Mouse (Mus musculus) embryo, embryonic 10 days (tissue): ENCODE results near the gene Sympk.
A peak's percentile ranks its signal among the peaks of the same experiment; 100 is the strongest.

Source experiments
- DNase-seq: peaks from one replicate; pipeline ENCODE4 v3.0.0-alpha.2; 2015; ENCODE audit warnings: low spot score

Gene Sympk

DNA sequence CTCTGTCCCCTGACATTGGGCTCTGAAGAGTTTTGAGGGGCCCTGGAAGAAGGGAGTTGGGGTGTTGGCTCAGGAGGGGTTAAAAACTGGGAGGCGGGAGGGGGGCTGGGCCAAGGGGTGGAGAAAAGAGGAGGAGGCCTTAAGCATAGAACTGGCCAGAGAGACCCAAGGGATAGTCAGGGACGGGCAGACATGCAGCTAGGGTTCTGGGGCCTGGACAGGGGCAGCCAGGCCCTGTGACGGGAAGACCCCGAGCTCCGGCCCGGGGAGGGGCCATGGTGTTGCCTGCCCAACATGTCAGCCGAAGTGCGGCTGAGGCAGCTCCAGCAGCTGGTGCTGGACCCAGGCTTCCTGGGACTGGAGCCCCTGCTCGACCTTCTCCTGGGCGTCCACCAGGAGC lies 59.5 kb downstream of the Sympk start, which contains the start of gene Dmpk:
TSS of gene Dmpk (plus strand) at position 149 of the 400 bp plus-strand sequence.
- no peak for DNase-seq

DNA sequence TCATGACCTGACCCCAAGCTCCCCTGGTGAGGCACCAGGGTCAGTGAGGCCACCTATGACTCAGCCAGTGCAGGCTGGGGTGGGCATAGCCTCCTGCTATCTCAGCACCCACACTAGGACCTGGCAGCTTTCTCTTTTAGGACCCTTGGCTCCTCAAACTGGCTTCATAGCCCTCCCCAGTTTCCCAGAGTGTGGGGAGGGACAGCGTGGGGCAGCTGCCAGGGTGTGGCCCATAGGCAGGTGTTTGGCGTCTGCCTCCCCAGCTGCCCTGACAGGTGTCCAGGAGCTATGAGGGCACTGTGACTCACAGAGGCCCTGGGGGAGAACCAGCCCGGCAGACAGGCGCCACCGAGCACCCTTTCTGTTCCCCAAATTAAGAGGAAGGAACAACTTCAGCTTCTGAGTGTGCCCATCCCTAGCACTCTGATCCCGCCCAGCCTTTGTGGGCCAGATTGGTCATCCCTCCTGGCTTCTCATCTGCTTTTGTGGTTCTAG lies 60.1 kb downstream of the Sympk start:
- no peak for DNase-seq

DNA sequence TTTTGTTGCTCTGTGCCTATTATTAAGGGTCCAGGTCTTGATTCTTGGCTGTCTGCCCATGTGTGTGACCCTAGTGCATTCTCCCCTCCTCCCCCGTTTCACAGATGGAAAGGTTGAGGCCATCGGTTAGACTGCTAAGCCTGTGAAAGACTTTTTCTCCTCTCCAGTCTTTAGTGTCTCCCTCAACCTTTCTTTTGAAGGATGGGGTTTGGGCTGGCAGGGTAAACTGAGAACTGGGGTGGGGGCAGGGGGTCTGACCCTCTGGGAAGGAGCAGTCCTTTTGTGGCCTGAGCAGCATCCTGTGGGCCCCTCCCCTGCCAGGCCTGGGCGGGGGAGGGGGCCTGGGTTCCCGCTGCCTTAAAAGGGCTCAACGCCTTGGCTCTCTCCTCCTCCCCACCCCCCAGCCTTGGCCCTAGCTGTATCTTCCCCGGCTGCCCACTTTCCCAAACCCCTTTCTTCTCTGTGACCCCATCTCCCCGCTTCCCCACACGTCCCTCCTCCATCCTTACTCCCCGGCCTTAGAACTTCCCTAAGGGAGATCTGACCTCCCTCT lies 60.8 kb downstream of the Sympk start:
- DNase-seq: no peak

DNA sequence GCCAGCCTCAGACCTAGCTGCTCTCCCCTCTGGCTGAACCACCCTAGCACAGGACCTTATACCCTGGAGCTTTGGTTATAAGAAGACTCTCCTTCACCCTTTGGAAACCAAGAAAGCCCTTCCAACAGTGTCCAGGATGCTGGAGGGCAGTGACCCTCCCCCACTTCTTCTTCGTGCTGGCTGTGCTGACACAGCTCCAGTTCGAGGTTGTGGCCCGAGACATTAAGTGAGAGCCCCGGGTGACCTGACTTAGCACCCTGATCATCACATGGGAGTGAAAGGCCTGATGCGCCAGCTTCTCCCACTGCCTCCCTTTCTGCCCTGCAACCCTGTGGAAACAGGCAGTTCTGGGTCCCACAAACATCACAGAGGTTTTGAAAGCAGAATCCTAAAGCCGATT lies 61.3 kb downstream of the Sympk start:
- DNase-seq: no peak

DNA sequence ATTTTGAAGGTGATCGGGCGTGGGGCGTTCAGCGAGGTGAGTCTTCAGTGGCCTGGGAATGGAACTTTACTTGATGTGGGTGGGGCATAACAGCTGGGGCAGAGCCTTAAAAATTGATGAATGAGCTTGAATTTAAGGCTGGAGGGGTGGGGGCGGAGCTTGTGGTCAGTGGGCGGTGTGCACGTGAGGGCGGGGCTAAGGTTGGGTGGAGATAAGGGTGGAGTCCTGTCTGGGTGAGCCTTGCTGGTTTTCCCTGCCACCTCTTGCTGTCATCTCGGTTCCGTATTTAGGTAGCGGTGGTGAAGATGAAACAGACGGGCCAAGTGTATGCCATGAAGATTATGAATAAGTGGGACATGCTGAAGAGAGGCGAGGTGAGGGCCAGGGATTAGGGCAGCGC lies 61.9 kb downstream of the Sympk start:
- peak; percentile 61 for DNase-seq

DNA sequence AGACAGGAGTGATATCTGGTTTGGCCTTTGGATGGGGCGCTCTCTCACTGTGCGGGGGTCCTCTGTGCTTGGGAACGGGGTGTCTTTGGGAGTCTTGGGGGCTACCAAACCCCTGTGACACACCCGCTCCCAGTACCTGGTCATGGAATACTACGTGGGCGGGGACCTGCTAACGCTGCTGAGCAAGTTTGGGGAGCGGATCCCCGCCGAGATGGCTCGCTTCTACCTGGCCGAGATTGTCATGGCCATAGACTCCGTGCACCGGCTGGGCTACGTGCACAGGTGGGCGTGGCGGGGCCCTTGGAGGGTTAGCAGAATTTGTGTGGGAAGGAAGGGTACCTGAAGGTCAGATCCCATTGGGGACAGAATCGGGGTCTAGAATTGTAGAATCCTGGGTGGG lies 62.6 kb downstream of the Sympk start:
- DNase-seq: no peak

DNA sequence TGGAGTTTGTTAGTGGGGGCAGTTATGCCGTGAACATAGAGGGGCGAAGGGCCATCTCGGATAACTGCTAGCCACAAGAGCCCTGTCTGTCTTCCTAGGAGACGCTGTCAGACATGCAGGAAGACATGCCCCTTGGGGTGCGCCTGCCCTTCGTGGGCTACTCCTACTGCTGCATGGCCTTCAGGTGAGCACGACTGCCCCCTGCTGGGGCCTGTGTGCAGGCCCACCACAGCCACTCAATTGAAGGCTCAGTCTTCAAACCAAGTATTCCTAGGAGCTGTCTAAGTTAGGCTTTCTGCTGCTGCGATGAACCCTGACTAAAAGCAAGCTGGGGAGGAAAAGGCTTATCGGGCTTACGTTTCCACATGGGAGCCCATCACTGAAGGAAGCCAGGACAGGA lies 64.6 kb downstream of the Sympk start:
- DNase-seq: peak; percentile 75

DNA sequence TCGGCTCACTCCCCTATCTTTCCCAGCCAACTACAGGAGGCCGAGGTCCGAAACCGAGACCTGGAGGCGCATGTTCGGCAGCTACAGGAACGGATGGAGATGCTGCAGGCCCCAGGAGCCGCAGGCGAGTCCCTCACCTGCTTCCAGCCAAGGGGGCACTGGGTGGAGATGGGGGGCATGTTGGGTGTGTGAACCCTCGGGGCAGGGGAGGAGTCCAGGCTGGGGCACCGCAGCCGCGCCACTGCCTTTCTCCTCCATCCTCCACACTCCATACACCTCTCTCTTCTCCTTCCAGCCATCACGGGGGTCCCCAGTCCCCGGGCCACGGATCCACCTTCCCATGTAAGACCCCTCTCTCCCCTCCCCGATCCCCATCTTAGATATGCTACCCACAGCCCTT lies 67.7 kb downstream of the Sympk start:
- DNase-seq: no peak

DNA sequence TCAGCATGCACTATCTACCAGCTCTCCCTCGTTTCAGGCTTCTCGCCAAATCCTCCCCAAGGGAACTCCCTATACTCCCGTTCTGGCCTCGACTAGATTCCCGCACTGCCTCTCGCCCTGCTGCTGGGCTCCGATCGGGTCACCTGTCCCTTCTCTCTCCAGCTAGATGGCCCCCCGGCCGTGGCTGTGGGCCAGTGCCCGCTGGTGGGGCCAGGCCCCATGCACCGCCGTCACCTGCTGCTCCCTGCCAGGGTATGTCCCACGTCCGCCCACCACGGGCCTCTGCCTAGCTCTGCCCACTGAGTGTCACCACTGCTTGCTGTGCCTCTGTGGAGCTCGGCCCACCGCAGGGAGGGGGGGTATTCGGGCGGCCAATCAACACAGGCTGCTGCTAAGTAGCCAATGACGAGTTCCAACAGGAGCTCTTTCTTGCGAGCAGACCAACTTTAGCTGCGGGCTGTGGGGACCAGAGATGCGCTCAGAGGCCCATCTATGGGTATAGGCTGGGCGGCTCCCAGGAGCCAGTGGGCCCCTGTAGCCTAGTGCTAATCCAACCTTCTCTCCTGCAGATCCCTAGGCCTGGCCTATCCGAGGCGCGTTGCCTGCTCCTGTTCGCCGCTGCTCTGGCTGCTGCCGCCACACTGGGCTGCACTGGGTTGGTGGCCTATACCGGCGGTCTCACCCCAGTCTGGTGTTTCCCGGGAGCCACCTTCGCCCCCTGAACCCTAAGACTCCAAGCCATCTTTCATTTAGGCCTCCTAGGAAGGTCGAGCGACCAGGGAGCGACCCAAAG lies 68.4 kb downstream of the Sympk start:
- DNase-seq: peak; percentile 87

DNA sequence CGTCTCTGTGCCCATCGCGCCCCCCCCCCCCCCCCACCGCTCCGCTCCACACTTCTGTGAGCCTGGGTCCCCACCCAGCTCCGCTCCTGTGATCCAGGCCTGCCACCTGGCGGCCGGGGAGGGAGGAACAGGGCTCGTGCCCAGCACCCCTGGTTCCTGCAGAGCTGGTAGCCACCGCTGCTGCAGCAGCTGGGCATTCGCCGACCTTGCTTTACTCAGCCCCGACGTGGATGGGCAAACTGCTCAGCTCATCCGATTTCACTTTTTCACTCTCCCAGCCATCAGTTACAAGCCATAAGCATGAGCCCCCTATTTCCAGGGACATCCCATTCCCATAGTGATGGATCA lies 69.0 kb downstream of the Sympk start:
- peak; percentile 86 for DNase-seq

DNA sequence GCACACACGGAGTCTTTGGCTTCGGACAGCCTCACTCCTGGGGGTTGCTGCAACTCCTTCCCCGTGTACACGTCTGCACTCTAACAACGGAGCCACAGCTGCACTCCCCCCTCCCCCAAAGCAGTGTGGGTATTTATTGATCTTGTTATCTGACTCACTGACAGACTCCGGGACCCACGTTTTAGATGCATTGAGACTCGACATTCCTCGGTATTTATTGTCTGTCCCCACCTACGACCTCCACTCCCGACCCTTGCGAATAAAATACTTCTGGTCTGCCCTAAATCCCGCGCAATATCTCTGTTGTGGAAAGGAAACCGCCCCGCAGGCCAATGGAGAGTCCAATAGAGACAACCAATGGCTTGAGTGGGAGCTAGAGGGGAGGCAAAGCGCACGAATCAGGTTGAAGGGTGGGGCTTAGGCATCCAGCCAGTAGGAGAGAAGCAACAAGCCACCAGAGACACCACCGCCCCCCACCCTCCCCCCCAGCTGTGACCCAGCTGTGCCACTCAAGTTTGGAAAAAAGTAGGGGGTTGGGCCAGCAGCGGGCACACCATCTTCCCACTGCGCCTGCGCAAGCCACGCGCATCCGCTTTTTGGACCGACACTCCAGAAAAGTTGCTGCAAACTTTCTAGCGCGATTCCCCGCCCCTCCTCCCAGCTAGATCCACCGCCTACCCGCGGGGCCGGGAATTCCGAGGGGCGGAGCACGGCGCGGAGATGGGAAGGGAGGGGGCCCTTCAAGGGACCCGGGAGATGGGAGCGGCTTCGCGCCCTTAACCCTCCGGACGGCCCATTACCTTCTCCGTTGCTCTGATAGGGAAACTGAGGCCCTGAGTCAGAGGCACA lies 69.6 kb downstream of the Sympk start:
- DNase-seq: peak; percentile 99

DNA sequence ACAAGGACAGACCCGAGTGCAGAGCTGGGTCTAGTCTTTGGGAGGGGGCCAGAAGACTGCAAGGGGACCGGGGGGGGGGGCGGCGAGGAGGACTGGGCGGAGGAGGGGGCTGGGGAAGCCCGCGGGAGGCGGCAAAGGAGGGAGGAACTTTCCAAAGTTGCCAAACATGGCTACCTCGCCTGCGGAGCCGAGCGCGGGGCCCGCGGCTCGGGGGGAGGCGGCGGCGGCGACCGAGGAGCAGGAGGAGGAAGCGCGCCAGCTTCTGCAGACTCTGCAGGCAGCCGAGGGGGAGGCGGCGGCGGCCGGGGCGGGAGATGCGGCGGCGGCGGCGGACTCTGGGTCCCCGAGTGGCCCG lies 70.3 kb downstream of the Sympk start, which contains the start of gene Six5:
TSS of gene Six5 (plus strand) at position 124 of the 355 bp plus-strand sequence.
- DNase-seq: peak; percentile 56

DNA sequence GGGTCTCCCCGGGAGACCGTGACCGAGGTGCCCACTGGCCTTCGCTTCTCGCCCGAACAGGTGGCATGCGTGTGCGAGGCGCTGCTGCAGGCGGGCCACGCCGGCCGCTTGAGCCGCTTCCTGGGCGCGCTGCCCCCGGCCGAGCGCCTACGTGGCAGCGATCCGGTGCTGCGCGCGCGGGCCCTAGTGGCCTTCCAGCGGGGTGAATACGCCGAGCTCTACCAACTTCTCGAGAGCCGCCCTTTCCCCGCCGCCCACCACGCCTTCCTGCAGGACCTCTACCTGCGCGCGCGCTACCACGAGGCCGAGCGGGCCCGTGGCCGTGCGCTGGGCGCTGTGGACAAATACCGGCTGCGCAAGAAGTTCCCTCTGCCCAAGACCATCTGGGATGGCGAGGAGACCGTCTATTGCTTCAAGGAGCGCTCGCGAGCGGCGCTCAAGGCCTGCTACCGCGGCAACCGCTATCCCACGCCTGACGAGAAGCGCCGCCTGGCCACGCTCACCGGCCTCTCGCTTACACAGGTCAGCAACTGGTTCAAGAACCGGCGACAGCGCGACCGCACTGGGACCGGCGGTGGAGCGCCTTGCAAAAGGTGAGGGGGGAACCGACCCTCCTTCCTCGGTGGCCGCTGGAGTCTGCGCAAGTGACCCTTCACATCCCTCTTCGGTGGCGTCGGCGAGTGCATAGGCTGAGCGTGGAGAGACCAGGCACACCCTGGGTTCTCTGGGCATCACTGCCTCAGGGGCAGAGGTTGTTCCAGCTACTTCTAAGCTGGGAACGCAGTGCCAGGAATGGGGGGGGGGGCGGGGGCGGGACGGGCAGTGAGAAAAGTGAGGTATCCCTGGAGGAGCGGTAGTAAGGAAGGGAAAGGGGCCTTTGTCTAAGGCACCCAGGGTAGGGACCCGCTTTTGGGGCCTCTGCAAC lies 70.9 kb downstream of the Sympk start:
- DNase-seq: peak; percentile 51

DNA sequence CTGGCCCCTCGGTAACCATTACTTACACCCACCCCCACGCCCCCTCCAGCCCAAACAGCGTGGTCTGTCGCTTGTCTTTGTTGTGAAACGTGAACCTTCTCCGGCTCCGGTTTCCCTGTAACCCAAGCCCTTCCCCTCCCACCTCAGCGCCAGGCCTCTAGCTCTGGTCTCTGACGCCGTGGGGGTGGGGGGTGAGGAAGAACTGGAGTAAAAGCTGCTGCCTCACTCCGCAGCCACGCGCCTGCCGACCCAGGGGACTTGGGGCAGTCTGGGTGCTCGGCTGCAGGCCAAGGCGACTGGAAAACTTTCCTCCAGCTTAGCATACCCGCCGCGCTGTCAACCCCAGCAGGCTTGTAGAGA lies 71.6 kb downstream of the Sympk start:
- DNase-seq: peak; percentile 88

DNA sequence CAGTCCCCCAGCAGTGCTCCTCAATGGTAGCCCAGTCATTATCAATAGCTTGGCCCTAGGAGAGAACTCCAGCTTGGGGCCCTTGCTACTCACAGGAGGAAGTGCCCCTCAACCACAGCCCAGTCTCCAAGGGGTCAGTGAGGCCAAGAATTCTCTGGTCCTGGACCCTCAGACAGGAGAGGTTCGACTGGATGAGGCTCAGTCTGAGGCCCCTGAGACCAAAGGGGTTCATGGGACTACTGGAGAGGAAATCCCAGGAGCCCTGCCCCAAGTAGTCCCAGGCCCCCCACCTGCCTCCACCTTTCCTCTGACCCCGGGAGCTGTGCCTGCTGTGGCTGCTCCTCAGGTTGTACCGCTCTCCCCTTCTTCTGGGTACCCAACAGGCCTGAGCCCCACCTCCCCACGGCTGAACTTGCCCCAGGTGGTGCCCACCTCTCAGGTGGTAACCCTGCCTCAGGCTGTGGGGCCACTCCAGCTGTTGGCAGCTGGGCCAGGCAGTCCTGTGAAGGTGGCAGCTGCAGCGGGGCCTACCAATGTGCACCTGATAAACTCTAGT lies 72.3 kb downstream of the Sympk start:
- DNase-seq: no peak

DNA sequence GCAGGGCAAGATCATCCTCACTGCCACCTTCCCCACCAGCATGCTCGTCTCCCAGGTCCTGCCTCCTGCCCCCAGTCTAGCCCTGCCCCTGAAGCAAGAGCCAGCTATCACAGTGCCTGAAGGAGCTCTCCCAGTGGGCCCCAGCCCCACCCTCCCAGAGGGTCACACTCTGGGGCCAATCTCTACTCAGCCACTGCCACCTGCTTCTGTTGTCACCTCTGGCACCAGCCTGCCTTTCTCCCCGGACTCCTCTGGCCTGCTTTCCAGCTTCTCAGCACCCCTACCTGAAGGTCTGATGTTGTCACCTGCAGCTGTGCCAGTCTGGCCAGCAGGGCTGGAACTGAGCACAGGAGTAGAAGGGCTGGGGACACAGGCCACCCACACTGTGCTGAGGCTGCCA lies 73.0 kb downstream of the Sympk start:
- no peak for DNase-seq

DNA sequence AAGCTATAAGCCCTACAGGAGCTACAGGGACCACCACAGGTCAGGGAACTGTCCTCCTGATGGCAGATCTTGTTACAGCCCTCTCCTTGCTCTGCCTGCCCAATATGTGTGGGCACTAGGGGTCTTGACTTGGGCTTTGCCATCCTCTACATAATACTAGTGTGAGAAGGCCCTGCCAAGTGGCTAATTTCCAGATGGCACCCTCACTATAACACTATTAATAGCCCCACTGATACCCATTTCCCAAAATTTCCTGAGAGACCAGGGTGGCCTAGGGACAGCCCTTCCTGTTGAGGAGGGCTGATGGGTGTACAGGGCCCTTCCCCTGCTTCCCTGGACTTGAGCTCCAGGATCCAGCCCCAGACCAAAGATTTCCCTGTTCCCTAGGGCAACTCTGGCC lies 73.7 kb downstream of the Sympk start:
- DNase-seq: no peak

DNA sequence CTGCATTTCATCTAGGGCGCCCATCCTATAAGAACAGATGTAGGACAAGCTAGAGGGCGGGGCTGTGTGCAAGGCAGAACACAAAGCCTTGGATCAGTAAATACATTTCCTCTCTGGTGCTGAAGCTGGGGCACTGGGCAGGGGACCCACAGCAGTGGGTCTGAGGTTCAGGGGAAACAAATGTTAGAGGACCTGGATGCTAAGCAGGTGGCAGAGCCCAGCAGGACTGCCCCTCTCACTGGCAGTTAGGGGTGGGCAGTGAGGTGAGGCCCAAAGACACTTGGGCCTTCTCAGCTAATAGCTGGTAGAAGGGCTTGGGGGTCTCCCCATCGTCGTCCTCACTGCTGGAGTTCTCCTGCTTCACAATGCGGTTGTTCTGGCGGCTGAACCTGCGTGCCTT lies 74.6 kb downstream of the Sympk start:
- no peak for DNase-seq

DNA sequence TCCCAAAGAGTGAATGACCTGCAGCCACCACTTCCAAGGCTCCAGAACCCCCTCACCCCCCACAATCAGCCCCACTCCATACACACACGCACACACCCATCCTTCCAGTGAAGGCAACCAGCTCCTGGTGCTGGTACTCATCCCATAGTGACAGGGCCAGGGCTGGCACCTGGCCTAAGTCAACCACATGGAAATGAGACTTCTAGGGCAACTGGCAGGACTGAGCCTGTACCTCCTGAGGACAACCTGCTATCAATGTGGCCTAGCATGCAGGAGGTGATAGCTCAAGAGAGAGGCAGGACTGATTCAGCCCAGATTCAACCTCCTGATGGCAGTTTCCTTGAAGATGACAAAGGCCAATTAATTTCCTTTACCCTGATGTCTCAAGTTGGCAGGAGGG lies 76.1 kb downstream of the Sympk start:
- DNase-seq: no peak

DNA sequence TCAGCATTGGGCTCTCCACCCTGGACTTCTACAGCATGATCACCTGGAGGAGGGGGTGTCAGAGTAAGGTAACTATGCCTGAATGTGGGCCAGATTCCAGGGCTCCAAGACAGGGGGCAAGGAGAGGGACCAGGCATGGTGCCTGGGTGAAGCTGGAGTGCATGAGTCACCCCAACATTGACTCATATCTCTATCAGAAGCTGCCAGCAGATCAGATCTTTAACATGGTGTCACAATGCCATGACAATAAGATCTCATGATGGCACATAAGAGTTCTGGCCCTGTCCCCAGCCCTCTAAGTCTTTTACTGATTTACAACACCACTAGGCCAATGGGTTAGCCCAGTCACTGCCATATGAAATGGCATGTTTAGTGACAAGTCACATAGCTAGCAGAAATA lies 79.6 kb downstream of the Sympk start:
- DNase-seq: no peak
